Mouse (Mus musculus): Measurements from ENCODE around the gene Myh4. TPM values are rescaled to one million over a fixed set of nuclear protein-coding genes. Genes with fewer than 3 reads are reported as not detected.

Gene Myh4
- polyA plus RNA-seq (2012; rRNA removed), result 0.01 TPM in 1 of 2 replicates, not detected in the other

GRCm38 (mm10) chr11:67237481-67238079 lies at the start of gene Myh4:
Myh4 (plus strand) TSS chr11:67238029.
- no peak for DNase-seq (ENCODE audit: low spot score)

- no peak for DNase-seq (ENCODE audit: low spot score)
Measured at GRCm38 (mm10) chr11:67190316-67190715, 47.5 kb upstream of the Myh4 start.

- DNase-seq (ENCODE audit: low spot score), result no peak
Measured at GRCm38 (mm10) chr11:67190814-67191213, 47.0 kb upstream of the Myh4 start.

- no peak for DNase-seq (ENCODE audit: low spot score)
Measured at GRCm38 (mm10) chr11:67191496-67191895, 46.3 kb upstream of the Myh4 start.

DNA sequence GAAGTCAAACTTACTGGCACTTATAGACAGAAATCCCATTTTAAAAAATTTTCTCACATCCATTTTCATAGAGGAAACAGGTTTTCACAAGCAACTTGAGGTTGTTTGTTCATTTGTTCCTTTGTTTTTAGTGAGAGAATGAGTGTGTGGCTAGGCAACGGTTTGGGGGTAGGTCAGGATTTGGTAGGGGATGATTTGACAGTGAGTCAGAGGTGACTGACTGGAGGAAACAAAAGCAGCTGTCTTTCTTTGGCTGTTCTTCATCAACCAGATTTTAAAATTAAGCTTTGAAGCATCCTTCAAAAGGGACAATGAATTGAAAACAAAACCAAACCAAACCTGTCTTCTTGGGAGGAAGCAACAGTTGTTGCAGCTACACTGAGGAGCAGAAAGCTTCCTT lies 38.5 kb upstream of the Myh4 start:
- no peak for DNase-seq (ENCODE audit: low spot score)

DNA sequence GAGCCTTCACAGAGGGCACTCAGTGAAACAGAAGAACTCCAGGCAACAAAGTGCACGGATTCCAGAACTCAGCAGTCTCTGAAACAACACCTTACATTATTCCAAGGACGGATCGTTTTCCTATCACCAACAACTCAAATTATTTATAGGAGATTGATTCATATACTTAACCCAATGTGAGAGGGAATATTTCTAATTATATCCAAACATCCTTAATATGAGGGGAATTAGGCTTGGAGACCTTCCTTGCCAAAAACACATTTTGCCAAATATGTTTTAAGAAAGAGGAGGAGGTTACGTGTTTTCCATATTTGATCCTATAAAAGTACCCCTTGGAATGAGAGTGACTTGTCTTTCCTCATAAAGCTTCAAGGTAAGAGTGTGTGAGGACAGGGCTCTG lies 38.1 kb upstream of the Myh4 start, which contains the start of gene Myh1:
Gene Myh1 (plus strand): TSS at position 301 of the 400 bp plus-strand sequence.
- DNase-seq (ENCODE audit: low spot score), result no peak

DNA sequence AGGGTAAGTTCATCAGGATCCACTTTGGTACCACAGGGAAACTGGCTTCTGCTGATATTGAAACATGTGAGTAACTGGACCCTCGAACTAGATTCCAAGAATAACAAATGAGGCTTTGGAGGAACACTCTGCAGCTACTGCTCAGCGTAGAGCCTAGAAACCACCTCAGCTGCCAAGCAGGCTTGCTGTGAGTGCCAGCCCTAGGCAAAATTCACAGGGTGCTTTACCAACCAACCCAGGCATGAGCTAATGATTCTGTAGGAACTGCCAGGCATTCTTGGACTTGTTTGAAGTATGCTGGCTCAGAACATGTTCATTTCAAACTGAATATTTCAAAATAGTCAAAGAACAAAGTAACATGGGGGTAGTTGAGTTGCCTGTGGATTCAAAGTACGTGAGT lies 33.1 kb upstream of the Myh4 start:
- DNase-seq (ENCODE audit: low spot score), result no peak

DNA sequence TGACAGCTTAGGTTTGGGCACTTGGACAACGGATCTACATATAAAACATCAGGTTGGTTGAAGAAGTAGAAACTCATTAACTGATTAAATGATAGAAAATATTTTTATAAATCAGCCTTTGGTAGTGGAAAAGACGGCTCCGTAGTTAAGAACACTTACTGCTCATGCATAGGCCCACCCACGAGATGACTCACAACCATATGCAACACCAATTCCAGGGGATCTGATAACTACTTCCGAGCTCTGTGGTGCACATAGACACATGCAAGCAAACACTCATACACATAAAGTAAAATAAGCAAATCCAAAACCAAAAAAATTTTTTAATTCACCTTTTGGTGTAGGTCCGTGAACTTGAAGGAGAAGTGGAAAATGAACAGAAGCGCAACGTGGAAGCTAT lies 16.0 kb upstream of the Myh4 start:
- no peak for DNase-seq (ENCODE audit: low spot score)

GRCm38 (mm10) chr11:67224466-67224865 lies 13.4 kb upstream of the Myh4 start:
- no peak for DNase-seq (ENCODE audit: low spot score)

DNA sequence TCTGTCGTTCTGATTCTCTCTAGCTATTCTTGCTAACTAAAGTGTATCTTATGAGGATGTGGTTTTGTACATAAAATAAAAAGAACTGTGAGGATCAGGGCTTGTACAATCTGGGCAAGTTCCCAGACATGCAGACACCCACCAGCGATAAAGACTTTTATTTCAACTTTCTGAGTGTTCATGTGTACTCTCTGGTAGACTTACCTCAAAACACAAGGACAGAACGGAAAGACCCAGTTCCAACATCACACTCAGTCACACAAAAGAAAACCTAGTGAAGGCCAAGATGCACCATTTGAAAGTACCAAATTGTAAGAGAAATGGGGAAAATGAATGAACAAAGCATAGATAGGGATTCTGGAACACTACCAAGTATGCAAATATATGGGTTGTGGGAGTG lies 9.1 kb upstream of the Myh4 start:
- no peak for DNase-seq (ENCODE audit: low spot score)

- no peak for DNase-seq (ENCODE audit: low spot score)
Measured at GRCm38 (mm10) chr11:67229166-67229565, 8.7 kb upstream of the Myh4 start.

GRCm38 (mm10) chr11:67229946-67230345 lies 7.9 kb upstream of the Myh4 start:
- DNase-seq (ENCODE audit: low spot score), result no peak

GRCm38 (mm10) chr11:67235639-67236358 lies 2.0 kb upstream of the Myh4 start:
- no peak for DNase-seq (ENCODE audit: low spot score)

- no peak for DNase-seq (ENCODE audit: low spot score)
Measured at GRCm38 (mm10) chr11:67236799-67237198, 1.0 kb upstream of the Myh4 start.

- no peak for DNase-seq (ENCODE audit: low spot score)
Measured at GRCm38 (mm10) chr11:67241051-67241450, 3.2 kb downstream of the Myh4 start.

DNA sequence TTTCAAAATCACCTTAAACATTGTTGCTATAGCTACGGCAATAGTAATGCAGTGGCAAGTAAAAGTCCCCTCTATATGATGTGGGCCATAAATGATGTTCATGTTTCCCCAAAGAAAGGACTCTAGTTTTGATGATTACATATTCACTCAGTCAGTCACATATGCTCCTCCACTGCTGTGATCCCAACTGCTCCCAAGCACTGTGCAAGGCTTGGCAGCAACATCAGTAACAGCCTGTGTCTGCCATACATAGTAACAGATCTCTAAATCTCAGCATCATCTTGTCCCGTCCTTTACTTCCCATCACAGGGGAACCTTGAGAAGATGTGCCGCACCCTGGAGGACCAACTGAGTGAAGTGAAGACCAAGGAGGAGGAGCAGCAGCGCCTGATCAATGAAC lies 15.9 kb downstream of the Myh4 start:
- no peak for DNase-seq (ENCODE audit: low spot score)

DNA sequence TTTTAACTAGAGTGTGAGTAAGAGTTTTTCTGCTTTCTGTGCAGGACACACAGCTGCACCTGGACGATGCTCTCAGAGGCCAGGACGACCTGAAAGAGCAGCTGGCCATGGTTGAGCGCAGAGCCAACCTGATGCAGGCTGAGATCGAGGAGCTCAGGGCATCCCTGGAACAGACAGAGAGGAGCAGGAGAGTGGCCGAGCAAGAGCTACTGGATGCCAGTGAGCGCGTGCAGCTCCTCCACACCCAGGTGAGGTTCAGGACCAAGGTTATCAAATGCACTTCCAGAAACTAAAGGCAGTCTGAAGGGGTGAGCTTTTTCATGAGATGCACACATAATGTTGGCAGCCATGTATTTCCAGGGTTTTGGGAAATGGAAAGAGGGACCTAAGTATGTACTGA lies 19.2 kb downstream of the Myh4 start:
- DNase-seq (ENCODE audit: low spot score), result no peak

- no peak for DNase-seq (ENCODE audit: low spot score)
Measured at GRCm38 (mm10) chr11:67260956-67261355, 23.1 kb downstream of the Myh4 start.

- DNase-seq (ENCODE audit: low spot score), result no peak
Measured at GRCm38 (mm10) chr11:67276601-67277174, 38.9 kb downstream of the Myh4 start, which contains the start of gene Myh8. Myh8 (plus strand) TSS chr11:67277124.

GRCm38 (mm10) chr11:67293440-67293839 lies 55.6 kb downstream of the Myh4 start:
- no peak for DNase-seq (ENCODE audit: low spot score)
